Mouse (Mus musculus): Measurements from ENCODE around the gene Kctd18. TPM values are rescaled to one million over a fixed set of nuclear protein-coding genes. Genes with fewer than 3 reads are reported as not detected.

The Kctd18 gene
- polyA plus RNA-seq, 1 experiment: 1.5 TPM

DNA sequence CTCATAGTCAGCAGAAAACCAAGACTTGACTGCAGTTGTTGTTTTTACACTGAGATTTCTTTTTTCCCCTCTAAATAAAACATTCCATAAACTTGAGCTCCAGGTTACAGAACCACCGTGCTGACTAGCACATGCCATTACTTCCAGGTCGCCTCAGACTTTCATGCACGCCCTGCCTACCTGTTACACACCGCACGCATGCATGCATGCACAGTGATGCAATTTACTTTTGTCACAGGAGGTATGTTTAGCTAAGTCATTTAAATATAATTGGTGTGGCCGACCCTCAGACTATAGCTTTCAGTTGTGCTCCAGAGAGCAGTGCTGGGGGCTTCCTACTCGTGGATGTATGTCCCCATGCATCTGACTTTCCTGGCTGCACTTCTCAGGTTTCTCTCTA, 77.7 kb downstream of the Kctd18 start:
- TF ChIP-seq POLR2A (IDR thresholded peaks at IDR 0.05; ENCODE audit: low read depth, low read length): no peak
- no peak for TF ChIP-seq CTCF (IDR thresholded peaks at IDR 0.05; ENCODE audit: extremely low read depth, insufficient read length, insufficient replicate concordance, low read depth, low read length)
- Histone ChIP-seq H3K36me3 (ENCODE audit: control insufficient read depth, insufficient read depth, low read length) (peaks cover 7% of the 10 kb centered on the region; the same call in 1 of the 2 replicates), H3K4me3 (ENCODE audit: low read depth, low read length) (no peak overlapping the region), H3K4me1 (ENCODE audit: control insufficient read depth, insufficient read depth, insufficient read length, low read length) (no peaks in the 10 kb centered on the region), H3K27ac (ENCODE audit: insufficient read depth, low read depth, low read length) (no peak overlapping the region), H3K27me3 (ENCODE audit: control insufficient read depth, insufficient read depth, low read length) (no peaks in the 10 kb centered on the region)
- WGBS: 76% methylated on average over 7 of the region's 7 CpGs

DNA sequence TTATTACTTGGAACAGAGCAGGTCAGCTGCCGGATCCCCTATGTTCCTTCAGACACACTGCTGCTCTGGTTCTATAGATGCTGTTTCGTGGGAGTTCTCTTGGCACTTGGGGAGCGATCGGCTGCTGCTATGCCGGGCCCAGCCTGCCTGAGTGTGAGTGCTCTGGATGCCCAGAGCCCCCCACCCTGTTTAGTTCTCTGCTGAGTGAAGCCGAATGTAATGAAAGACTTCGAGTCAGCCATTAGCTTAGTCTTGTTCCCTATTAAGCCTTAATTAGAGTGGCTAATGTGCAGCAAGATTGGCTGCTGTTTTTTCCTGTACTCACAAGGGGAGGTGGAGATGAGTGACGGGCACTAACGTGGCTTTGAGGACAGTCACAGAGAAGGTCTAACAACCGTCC, 78.1 kb downstream of the Kctd18 start:
- WGBS: 86% methylated on average over 10 of the region's 10 CpGs
- no peaks in the 10 kb centered on the region for H3K4me1 ChIP-seq (ENCODE audit: control insufficient read depth, insufficient read depth, insufficient read length, low read length)
- TF ChIP-seq POLR2A (IDR thresholded peaks at IDR 0.05; ENCODE audit: low read depth, low read length): no peak
- no peak overlapping the region for H3K27ac ChIP-seq (ENCODE audit: insufficient read depth, low read depth, low read length)
- no peak overlapping the region for H3K4me3 ChIP-seq (ENCODE audit: low read depth, low read length)
- H3K36me3 ChIP-seq (ENCODE audit: control insufficient read depth, insufficient read depth, low read length): peaks cover 7% of the 10 kb centered on the region; the same call in 1 of the 2 replicates
- H3K27me3 ChIP-seq (ENCODE audit: control insufficient read depth, insufficient read depth, low read length): no peaks in the 10 kb centered on the region

DNA sequence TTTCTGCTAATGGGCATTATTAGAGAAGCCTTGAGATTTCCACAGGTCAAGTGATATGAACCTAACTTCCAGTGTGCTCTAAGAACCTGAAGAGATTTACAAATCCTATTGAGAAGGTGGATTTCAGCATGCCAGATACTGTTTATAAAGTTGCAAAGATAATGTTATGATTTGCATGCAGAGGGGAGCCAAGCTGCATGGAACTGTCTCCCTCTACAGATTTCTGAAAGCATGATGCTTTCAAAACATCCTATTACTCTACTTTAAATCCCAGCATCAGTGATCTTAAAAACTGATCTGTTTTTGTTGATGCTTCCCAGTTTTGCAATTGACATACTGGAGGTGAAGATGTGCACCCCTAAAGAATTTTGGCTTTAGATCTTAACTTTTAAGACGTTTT, 84.5 kb downstream of the Kctd18 start:
- 58% methylated on average over 1 of the region's 1 CpGs for WGBS
- H3K4me1 ChIP-seq (ENCODE audit: control insufficient read depth, insufficient read depth, insufficient read length, low read length): no peaks in the 10 kb centered on the region
- no peaks in the 10 kb centered on the region; the same call in 1 of the 2 replicates for H3K36me3 ChIP-seq (ENCODE audit: control insufficient read depth, insufficient read depth, low read length)
- TF ChIP-seq POLR2A (IDR thresholded peaks at IDR 0.05; ENCODE audit: low read depth, low read length) (no peak), CTCF (IDR thresholded peaks at IDR 0.05; ENCODE audit: extremely low read depth, insufficient read length, insufficient replicate concordance, low read depth, low read length) (no peak)
- no peak overlapping the region for H3K4me3 ChIP-seq (ENCODE audit: low read depth, low read length)
- no peaks in the 10 kb centered on the region for H3K27me3 ChIP-seq (ENCODE audit: control insufficient read depth, insufficient read depth, low read length)
- no peak overlapping the region for H3K27ac ChIP-seq (ENCODE audit: insufficient read depth, low read depth, low read length)

DNA sequence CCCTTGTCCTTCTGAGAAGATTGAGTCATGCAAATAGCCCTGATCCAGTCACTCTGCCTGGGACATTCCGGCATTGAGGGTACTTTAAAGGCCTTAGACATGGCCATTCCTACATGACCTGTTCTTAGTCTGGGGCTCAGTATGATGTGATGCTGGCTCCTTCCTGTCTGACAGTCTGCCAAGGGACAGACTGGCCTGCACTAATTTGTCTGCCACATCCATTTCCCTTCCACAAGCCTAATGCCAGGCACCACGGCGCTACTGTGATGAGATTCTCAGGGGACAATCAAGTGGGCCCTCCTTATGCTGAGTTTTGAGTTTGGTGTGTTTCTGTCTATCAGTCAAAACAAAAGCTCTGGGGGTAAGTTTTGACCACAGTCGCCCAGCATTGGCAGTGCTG, 100.2 kb downstream of the Kctd18 start:
- Histone ChIP-seq H3K4me1 (ENCODE audit: control insufficient read depth, insufficient read depth, insufficient read length, low read length) (peaks cover 10% of the 10 kb centered on the region; the same call in 1 of the 2 replicates), H3K27ac (ENCODE audit: insufficient read depth, low read depth, low read length) (no peak overlapping the region), H3K27me3 (ENCODE audit: control insufficient read depth, insufficient read depth, low read length) (peaks cover 24% of the 10 kb centered on the region), H3K36me3 (ENCODE audit: control insufficient read depth, insufficient read depth, low read length) (no peaks in the 10 kb centered on the region; the same call in 1 of the 2 replicates), H3K4me3 (ENCODE audit: low read depth, low read length) (no peak overlapping the region)
- no peak for TF ChIP-seq CTCF (IDR thresholded peaks at IDR 0.05; ENCODE audit: extremely low read depth, insufficient read length, insufficient replicate concordance, low read depth, low read length)
- no peak for TF ChIP-seq POLR2A (IDR thresholded peaks at IDR 0.05; ENCODE audit: low read depth, low read length)
- 73% methylated on average over 4 of the region's 4 CpGs for WGBS

DNA sequence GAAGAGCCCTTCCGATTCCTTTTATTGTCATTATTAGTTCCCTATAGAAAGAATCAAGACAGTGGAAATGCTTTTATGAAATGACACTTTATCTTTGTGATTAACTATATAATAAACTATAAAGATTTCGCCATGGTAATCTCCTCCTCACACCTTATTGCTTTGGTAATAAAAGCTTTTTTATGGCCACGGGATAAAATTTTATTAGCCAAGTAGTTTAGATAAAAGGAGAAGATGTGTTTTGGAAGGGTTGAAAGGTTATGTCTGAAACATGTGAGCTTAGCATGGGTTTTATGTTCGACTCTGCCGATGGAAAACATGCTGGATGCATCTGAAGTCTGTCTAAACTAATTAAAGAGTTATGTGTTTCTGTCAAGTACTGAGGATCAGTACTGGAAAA, 101.4 kb downstream of the Kctd18 start:
- 30% methylated on average over 5 of the region's 5 CpGs for WGBS

DNA sequence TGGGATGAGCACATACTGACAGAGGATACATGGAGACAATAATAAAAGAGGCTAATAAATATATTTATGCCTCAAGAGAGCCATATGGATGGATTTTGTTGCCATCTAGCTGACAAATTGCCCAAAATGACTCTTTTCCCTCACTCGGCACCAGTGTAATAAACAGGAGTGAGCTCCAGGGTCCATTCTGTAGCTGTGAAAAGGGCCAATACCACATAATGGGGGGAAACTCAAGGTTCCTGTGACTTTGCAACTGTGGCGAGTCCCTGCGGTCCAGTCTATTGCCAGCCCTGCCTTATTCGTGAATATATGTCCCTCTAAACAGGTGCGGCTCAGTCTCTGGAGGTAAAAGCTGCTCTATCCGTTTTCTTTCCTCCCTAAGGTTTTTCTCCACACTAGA, 107.2 kb downstream of the Kctd18 start:
- WGBS: 89% methylated on average over 6 of the region's 6 CpGs
- H3K27me3 ChIP-seq (ENCODE audit: control insufficient read depth, insufficient read depth, low read length): peaks cover 24% of the 10 kb centered on the region
- no peak overlapping the region for H3K4me3 ChIP-seq (ENCODE audit: low read depth, low read length)
- no peaks in the 10 kb centered on the region for H3K4me1 ChIP-seq (ENCODE audit: control insufficient read depth, insufficient read depth, insufficient read length, low read length)
- H3K27ac ChIP-seq (ENCODE audit: insufficient read depth, low read depth, low read length): no peak overlapping the region
- no peak for TF ChIP-seq POLR2A (IDR thresholded peaks at IDR 0.05; ENCODE audit: low read depth, low read length)
- no peak for TF ChIP-seq CTCF (IDR thresholded peaks at IDR 0.05; ENCODE audit: extremely low read depth, insufficient read length, insufficient replicate concordance, low read depth, low read length)
- no peaks in the 10 kb centered on the region for H3K36me3 ChIP-seq (ENCODE audit: control insufficient read depth, insufficient read depth, low read length)

More for the DNA sequence above, 101.4 kb downstream of the Kctd18 start:
- no peak overlapping the region for H3K4me3 ChIP-seq (ENCODE audit: low read depth, low read length)
- H3K27ac ChIP-seq (ENCODE audit: insufficient read depth, low read depth, low read length): no peak overlapping the region
- H3K4me1 ChIP-seq (ENCODE audit: control insufficient read depth, insufficient read depth, insufficient read length, low read length): peaks cover 10% of the 10 kb centered on the region; the same call in 1 of the 2 replicates
- no peak for TF ChIP-seq POLR2A (IDR thresholded peaks at IDR 0.05; ENCODE audit: low read depth, low read length)
- no peak for TF ChIP-seq CTCF (IDR thresholded peaks at IDR 0.05; ENCODE audit: extremely low read depth, insufficient read length, insufficient replicate concordance, low read depth, low read length)
- H3K27me3 ChIP-seq (ENCODE audit: control insufficient read depth, insufficient read depth, low read length): peaks cover 24% of the 10 kb centered on the region
- H3K36me3 ChIP-seq (ENCODE audit: control insufficient read depth, insufficient read depth, low read length): no peaks in the 10 kb centered on the region

DNA sequence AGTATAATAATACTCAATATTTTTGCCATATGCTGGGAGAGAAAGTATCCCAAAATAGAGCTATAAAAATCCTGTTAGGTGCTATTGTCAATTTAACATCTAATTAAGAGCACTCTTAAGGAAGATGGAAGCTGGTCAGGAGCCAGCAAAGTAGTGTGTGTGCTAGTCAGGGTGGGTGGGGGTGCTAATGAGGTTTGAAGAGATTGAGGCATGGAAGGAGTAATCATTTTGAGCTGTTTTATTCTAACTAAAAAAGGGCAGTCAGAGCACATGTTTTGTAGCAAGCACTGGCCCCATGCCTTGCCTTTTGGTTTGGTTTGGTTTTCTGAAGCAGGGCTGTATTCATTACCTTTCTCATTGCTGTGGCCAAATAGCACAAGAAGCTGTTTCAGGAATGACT, 112.4 kb downstream of the Kctd18 start:
- no peaks in the 10 kb centered on the region for H3K4me1 ChIP-seq (ENCODE audit: control insufficient read depth, insufficient read depth, insufficient read length, low read length)
- peaks cover 2% of the 10 kb centered on the region; the same call in 1 of the 2 replicates for H3K36me3 ChIP-seq (ENCODE audit: control insufficient read depth, insufficient read depth, low read length)
- TF ChIP-seq POLR2A (IDR thresholded peaks at IDR 0.05; ENCODE audit: low read depth, low read length) (no peak), CTCF (IDR thresholded peaks at IDR 0.05; ENCODE audit: extremely low read depth, insufficient read length, insufficient replicate concordance, low read depth, low read length) (no peak)
- H3K27ac ChIP-seq (ENCODE audit: insufficient read depth, low read depth, low read length): no peak overlapping the region
- H3K27me3 ChIP-seq (ENCODE audit: control insufficient read depth, insufficient read depth, low read length): peaks cover 9% of the 10 kb centered on the region; the same call in 1 of the 2 replicates
- no peak overlapping the region for H3K4me3 ChIP-seq (ENCODE audit: low read depth, low read length)

Measured in small intestine, adult 2 months (tissue).